Mouse (Mus musculus) cerebellum, adult 2 months (tissue): ENCODE results near the gene Srr.

Experiments
- CTCF ChIP-seq: fragments of 200-500 bp; IDR thresholded peaks from 2 replicates; pipeline ENCODE4 v1.5.1; 2011; ENCODE audit warnings: low read depth, mild to moderate bottlenecking, control low read depth, low read length, moderate library complexity, borderline replicate concordance; ENCODE audit not compliant: insufficient read depth
- POLR2A ChIP-seq: fragments of 200-500 bp; IDR thresholded peaks from 2 replicates; pipeline ENCODE4 v1.6.1; 2011; ENCODE audit warnings: low read length, control low read depth, borderline replicate concordance; ENCODE audit not compliant: insufficient read depth

DNA sequence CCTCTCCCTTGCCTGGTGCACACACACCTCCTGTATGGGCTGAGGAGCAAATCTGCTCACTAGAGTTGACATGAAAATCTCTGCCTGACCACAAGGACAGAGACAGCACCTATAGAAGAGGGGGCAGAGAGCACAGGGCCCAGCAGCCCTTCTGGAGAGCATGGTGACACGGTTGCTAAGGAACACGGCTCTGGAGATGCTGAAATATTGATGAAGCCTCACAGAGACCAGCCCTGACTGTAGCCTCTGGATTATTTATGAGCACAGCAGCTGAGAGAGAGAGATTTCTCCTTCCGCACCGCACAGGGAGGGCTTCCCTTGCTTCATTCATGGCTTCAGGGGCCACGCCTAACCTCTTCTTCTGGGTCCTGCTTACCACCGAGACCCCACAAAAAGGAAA, 56.1 kb downstream of the Srr start:
- TF ChIP-seq CTCF (no peak), POLR2A (no peak)
